ENCODE assay signal across 8 mouse cellular contexts in the genomic region with DNA sequence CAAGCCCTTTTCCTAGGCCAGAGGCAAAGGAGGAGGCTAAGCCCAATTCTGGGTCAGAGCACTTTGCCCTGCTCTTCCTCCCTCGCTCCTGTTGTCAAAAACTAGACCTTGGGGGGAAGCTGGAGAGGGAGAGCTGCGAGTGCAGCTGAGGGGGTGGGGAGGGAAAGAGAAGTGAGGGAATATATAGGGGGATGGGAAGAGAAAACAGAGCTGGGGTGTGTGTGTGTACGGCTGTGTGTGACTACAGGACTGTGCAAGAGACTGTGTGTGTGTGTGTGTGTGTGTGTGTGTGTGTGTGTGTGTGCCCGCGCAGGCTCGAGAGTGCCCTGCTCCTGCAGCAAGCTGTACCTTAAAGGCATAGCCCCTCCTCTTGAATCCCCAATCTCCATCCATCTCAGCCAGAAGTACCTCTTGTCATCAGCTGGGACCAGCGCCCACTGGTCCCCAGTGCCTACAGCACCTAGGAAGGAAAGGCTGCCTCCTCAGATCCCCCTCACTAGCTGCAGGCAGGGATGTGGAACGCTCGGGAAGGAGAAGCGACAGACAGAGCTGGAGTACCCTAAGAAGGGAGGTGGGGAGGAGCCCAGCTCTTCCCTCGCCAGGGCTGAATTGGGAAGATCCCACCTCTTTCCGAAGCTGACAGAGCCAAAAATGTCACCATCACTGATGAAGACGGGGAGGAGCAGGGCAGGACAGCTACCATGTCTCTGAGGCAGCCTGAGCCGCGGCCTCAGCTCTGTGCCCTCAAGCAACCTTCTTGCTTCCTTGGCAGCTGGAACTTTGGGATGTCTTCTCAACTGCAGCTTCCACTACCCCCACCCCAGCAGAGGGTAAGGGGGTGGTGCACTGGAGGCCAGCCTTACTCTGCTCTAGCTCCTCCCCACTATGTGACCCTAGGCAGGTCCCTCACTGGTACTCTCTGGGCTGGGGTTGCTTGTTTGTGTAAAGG. TPM values are rescaled to one million over a fixed set of nuclear protein-coding genes. Genes with fewer than 3 reads are reported as not detected.
A peak's percentile ranks its signal among the peaks of the same experiment; 100 is the strongest.
DNase-seq lines count a peak whose midpoint lies in the region; ATAC-seq lines count a peak whose summit lies in the region.

No protein-coding gene starts in this region.

- no peaks in the 10 kb centered on the region for H3K36me3 ChIP-seq in kidney, embryonic 15.5 days
- H3K36me3 ChIP-seq in hindbrain, embryonic 12.5 days = no peaks in the 10 kb centered on the region
- no peaks in the 10 kb centered on the region for H3K36me3 ChIP-seq in midbrain, embryonic 14.5 days (ENCODE audit: control insufficient read depth, insufficient read depth, low read length)

- H3K9me3 ChIP-seq in kidney, embryonic 15.5 days (replicated peaks) = no peaks in the 10 kb centered on the region
- no peaks in the 10 kb centered on the region for H3K9me3 ChIP-seq in hindbrain, embryonic 12.5 days (replicated peaks)
- no peaks in the 10 kb centered on the region for H3K9me3 ChIP-seq in midbrain, embryonic 14.5 days (ENCODE audit: control insufficient read depth, low read length)

- peak overlapping the region; percentile 26; the same call in 1 of the 2 replicates for H3K9ac ChIP-seq in kidney, embryonic 15.5 days
- peak overlapping the region; percentile 47; the same call in 1 of the 2 replicates for H3K9ac ChIP-seq in hindbrain, embryonic 12.5 days
- H3K9ac ChIP-seq in midbrain, embryonic 14.5 days (replicated peaks; ENCODE audit: low read length) = peak overlapping the region; percentile 13; the same call in 1 of the 2 replicates

- H3K4me2 ChIP-seq in kidney, embryonic 15.5 days = peak overlapping the region; percentile 49
- H3K4me2 ChIP-seq in hindbrain, embryonic 12.5 days (replicated peaks) = peak overlapping the region; percentile 40
- peak overlapping the region; percentile 35 for H3K4me2 ChIP-seq in midbrain, embryonic 14.5 days (ENCODE audit: low read length)

- peak; percentile 73 for ATAC-seq in kidney, embryonic 15.5 days (replicated peaks; ENCODE audit: low FRiP score)
- peak; percentile 72 for ATAC-seq in hindbrain, embryonic 12.5 days (ENCODE audit: low FRiP score)
- peak; percentile 62; the same call in 1 of the 2 replicates for ATAC-seq in midbrain, embryonic 14.5 days (ENCODE audit: low FRiP score, low TSS enrichment)

- peak overlapping the region; percentile 21 for H3K4me3 ChIP-seq in kidney, embryonic 15.5 days (replicated peaks)
- no peak overlapping the region for H3K4me3 ChIP-seq in hindbrain, embryonic 12.5 days
- H3K4me3 ChIP-seq in midbrain, embryonic 14.5 days (replicated peaks; ENCODE audit: low read depth, low read length) = no peak overlapping the region

- H3K4me1 ChIP-seq in kidney, embryonic 15.5 days = peaks cover 42% of the 10 kb centered on the region
- H3K4me1 ChIP-seq in hindbrain, embryonic 12.5 days = peaks cover 32% of the 10 kb centered on the region
- H3K4me1 ChIP-seq in midbrain, embryonic 14.5 days (ENCODE audit: control insufficient read depth, insufficient read depth, low read length) = peaks cover 27% of the 10 kb centered on the region

- H3K27me3 ChIP-seq in kidney, embryonic 15.5 days = no peaks in the 10 kb centered on the region
- no peaks in the 10 kb centered on the region for H3K27me3 ChIP-seq in hindbrain, embryonic 12.5 days
- no peaks in the 10 kb centered on the region for H3K27me3 ChIP-seq in midbrain, embryonic 14.5 days (ENCODE audit: control insufficient read depth, insufficient read depth, low read length)

- 9% methylated on average over 12 of the region's 15 CpGs for WGBS in kidney, embryonic 15.5 days
- WGBS in hindbrain, embryonic 12.5 days = 4% methylated on average over 15 of the region's 15 CpGs
- 10% methylated on average over 15 of the region's 15 CpGs for WGBS in midbrain, embryonic 14.5 days

- no peak for DNase-seq in kidney, adult 11 months
- DNase-seq in brain, adult 2 months (ENCODE audit: low read depth, low spot score) = peak; percentile 63
- DNase-seq in midbrain, embryonic 14.5 days = peak; percentile 65
- no peak for DNase-seq in testis, postnatal 14 days (ENCODE audit: low spot score)
- DNase-seq in gastrocnemius, postnatal 25 days = no peak
- DNase-seq in cerebellum, postnatal 36 days = no peak

- peak overlapping the region; percentile 82 for H3K27ac ChIP-seq in kidney, embryonic 15.5 days
- peak overlapping the region; percentile 37 for H3K27ac ChIP-seq in hindbrain, embryonic 12.5 days
- H3K27ac ChIP-seq in midbrain, embryonic 14.5 days (replicated peaks; ENCODE audit: low read depth, low read length) = peak overlapping the region; percentile 43

RNA-seq across cellular contexts. Expression of gene Acot11, which starts 49.8 kb away (rescaled TPM):
- polyA plus RNA-seq in kidney, embryonic 15.5 days (2015; fragmentation: Nextera tagmentation; extraction: Ambion mirVana) = 2.7 and 3.7 TPM in 2 replicates
- 2.4 TPM in 2 replicates for polyA plus RNA-seq in hindbrain, embryonic 12.5 days (2016; fragmentation: Nextera tagmentation; extraction: Ambion mirVana)
- 0.78 and 1.3 TPM in 2 replicates for polyA plus RNA-seq in midbrain, embryonic 14.5 days (2014; fragmentation: Nextera tagmentation; extraction: Ambion mirVana)
- 10 to 100 TPM in 1 of 2 experiments, 1 to 10 TPM in 1; 7.8 to 14.3 TPM for total RNA-seq in gastrocnemius, postnatal 25 days (2021)

RNA-seq across cellular contexts. Expression of gene Ssbp3, which starts 55.9 kb away (rescaled TPM):
- polyA plus RNA-seq in kidney, embryonic 15.5 days (2015; fragmentation: Nextera tagmentation; extraction: Ambion mirVana) = 99.4 and 108 TPM in 2 replicates
- polyA plus RNA-seq in hindbrain, embryonic 12.5 days (2016; fragmentation: Nextera tagmentation; extraction: Ambion mirVana) = 285 and 302 TPM in 2 replicates
- polyA plus RNA-seq in midbrain, embryonic 14.5 days (2014; fragmentation: Nextera tagmentation; extraction: Ambion mirVana) = 147 and 187 TPM in 2 replicates
- total RNA-seq in gastrocnemius, postnatal 25 days (2021) = 10 to 100 TPM; 18.7 to 19.5 TPM

Comparison
In these comparisons a context has a peak if more than half of its experiments do, and no peak if none do; other contexts are left out.
1. DNase-seq: peak in brain, adult 2 months (single experiment) and midbrain, embryonic 14.5 days (single experiment); none in kidney, adult 11 months (single experiment), testis, postnatal 14 days (single experiment), gastrocnemius, postnatal 25 days (single experiment) and cerebellum, postnatal 36 days (0 of 2).
2. Peak in every context shown above with its lines, with median percentiles within 50 percentile points of each other: ATAC-seq, H3K27ac ChIP-seq, H3K4me2 ChIP-seq and H3K9ac ChIP-seq.